Mouse (Mus musculus) olfactory bulb, adult 2 months (tissue): ENCODE data around the gene Tk1.

Experiments
- CTCF ChIP-seq: fragments of 200-500 bp; IDR thresholded peaks from 2 replicates; pipeline ENCODE4 v1.5.1; 2012; ENCODE audit warnings: low read depth, mild to moderate bottlenecking, low read length, moderate library complexity; ENCODE audit not compliant: insufficient read depth
- POLR2A ChIP-seq: fragments of 200-500 bp; IDR thresholded peaks from 2 replicates; pipeline ENCODE4 v1.6.1; 2012; ENCODE audit warnings: mild to moderate bottlenecking, low read depth, low read length, moderate library complexity; ENCODE audit not compliant: insufficient read depth

DNA sequence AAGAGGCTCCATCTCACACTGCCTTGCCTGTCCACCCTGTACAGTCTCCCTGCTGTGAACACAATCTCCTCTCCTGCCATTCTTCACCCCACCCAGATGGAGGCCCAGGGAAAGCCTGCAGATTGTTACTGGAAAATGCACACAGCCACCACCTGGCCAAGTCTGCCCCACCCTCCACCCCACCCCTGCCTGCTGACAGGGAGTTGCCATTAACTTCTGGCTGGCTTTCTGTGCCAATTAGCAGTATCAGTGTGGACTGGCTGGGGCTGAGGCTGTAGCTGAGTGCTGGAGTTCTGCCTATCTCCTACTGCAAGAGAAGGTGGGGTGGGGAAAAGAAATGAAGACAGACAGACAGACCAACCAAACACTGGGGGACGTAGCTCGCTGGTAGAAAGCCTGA is 12.7 kb upstream of the Tk1 start:
- no peak for TF ChIP-seq POLR2A
- no peak for TF ChIP-seq CTCF
